Mouse (Mus musculus): ENCODE measurements around the gene Ric8a.

- TF ChIP-seq EP300 (IDR thresholded peaks at IDR 0.05; ENCODE audit: low read depth), result no peak
- no peak for TF ChIP-seq CTCF (IDR thresholded peaks at IDR 0.05; ENCODE audit: low read depth)
Observed at GRCm38 (mm10) chr7:140912846-140913482, 56.2 kb downstream of the Ric8a start.
